Mouse (Mus musculus) gastrocnemius, adult 8-10 months (tissue): ENCODE measurements around the gene Myom1. TPM values are rescaled to one million over a fixed set of nuclear protein-coding genes. Genes with fewer than 3 reads are reported as not detected.
A peak's percentile ranks its signal among the peaks of the same experiment; 100 is the strongest.
"Not testable (repeated sequence)": the region's sequence is repeated elsewhere in the genome, so short reads cannot be mapped to it uniquely, and the experiment has no call there.

Experiments
- DNase-seq, 2 experiments: peaks; one replicate each; pipeline ENCODE4 v3.0.0; 2022; ENCODE audit warnings: low spot score in 2 of 2
- total RNA-seq, 4 experiments: library from RNA; stranded (reverse); gene quantifications; 2 replicates each; pipeline ENCODE4 v1.2.4; 2022

Gene Myom1
- 1,000 to 10,000 TPM; 1,304 to 1,591 (median 1,439) TPM for total RNA-seq

GRCm38 (mm10) chr17:71002081-71002743 is at the start of gene Myom1:
Myom1 (plus strand) TSS chr17:71002633.
- DNase-seq = peak; percentile 99 to 100

GRCm38 (mm10) chr17:70963546-70963945 is 38.9 kb upstream of the Myom1 start:
- peak; percentile 90 to 91 for DNase-seq

GRCm38 (mm10) chr17:70965281-70965680 is 37.2 kb upstream of the Myom1 start:
- no peak for DNase-seq

- DNase-seq = no peak
These were observed 36.3 kb upstream of the Myom1 start for GRCm38 (mm10) chr17:70966126-70966525.

- DNase-seq = no peak
These were observed 35.2 kb upstream of the Myom1 start for GRCm38 (mm10) chr17:70967191-70967590.

- DNase-seq = no peak
These were observed 34.8 kb upstream of the Myom1 start for GRCm38 (mm10) chr17:70967646-70968045.

- DNase-seq = no peak
These were observed 33.7 kb upstream of the Myom1 start for GRCm38 (mm10) chr17:70968606-70969191.

- no peak for DNase-seq
These were observed 31.2 kb upstream of the Myom1 start for GRCm38 (mm10) chr17:70971206-70971605.

- no peak for DNase-seq
These were observed 29.0 kb upstream of the Myom1 start for GRCm38 (mm10) chr17:70973398-70973797.

GRCm38 (mm10) chr17:70974065-70974464 is 28.4 kb upstream of the Myom1 start:
- DNase-seq = not testable (repeated sequence)

- no peak for DNase-seq
These were observed 24.6 kb upstream of the Myom1 start for GRCm38 (mm10) chr17:70977799-70978198.

GRCm38 (mm10) chr17:70979345-70980223 is 22.8 kb upstream of the Myom1 start:
- DNase-seq = no peak

- DNase-seq = no peak
These were observed 16.7 kb upstream of the Myom1 start for GRCm38 (mm10) chr17:70985501-70986354.

- DNase-seq = no peak
These were observed 16.1 kb upstream of the Myom1 start for GRCm38 (mm10) chr17:70986355-70986740.

- DNase-seq = no peak
These were observed 15.4 kb upstream of the Myom1 start for GRCm38 (mm10) chr17:70986831-70987660.

- no peak for DNase-seq
These were observed 14.1 kb upstream of the Myom1 start for GRCm38 (mm10) chr17:70988337-70988767.

GRCm38 (mm10) chr17:70989430-70989829 is 13.0 kb upstream of the Myom1 start:
- no peak for DNase-seq

GRCm38 (mm10) chr17:70989991-70990390 is 12.4 kb upstream of the Myom1 start:
- DNase-seq = no peak

- peak; percentile 62 to 63 for DNase-seq
These were observed 11.8 kb upstream of the Myom1 start for GRCm38 (mm10) chr17:70990403-70991303.
